Mouse (Mus musculus) olfactory bulb, adult 2 months (tissue): ENCODE measurements at regions not wholly inside any gene's neighbourhood (a gene's known extent, or its start where the extent isn't known, plus 50 kb on each side); places are given as distances from the start of the nearest gene placed in this dataset.

Source experiments
- CTCF ChIP-seq: fragments of 200-500 bp; IDR thresholded peaks from 2 replicates; pipeline ENCODE4 v1.5.1; 2012; ENCODE audit warnings: low read depth, mild to moderate bottlenecking, low read length, moderate library complexity; ENCODE audit not compliant: insufficient read depth
- POLR2A ChIP-seq: fragments of 200-500 bp; IDR thresholded peaks from 2 replicates; pipeline ENCODE4 v1.6.1; 2012; ENCODE audit warnings: mild to moderate bottlenecking, low read depth, low read length, moderate library complexity; ENCODE audit not compliant: insufficient read depth

DNA sequence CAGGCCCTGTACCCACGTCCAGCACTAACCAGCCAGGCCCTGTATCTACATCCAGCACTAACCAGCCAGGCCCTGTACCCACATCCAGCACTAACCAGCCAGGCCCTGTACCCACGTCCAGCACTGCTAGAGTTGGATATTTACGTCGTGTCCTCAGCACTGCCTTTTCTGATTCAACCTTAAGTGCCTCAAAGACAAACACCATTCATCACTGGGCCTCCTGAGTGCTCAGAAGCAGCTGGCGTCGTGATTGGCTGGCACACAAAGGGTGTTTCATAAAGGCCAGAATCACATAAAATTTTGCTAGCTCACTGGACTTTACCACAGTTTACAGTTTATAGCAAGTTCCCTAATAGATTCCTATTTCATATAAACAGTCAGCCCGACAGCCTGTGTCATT is 59.8 kb upstream of the Gm9887 start:
- TF ChIP-seq CTCF (no peak), POLR2A (no peak)
